Mouse (Mus musculus): ENCODE data around the gene Spef1. TPM values are rescaled to one million over a fixed set of nuclear protein-coding genes. Genes with fewer than 3 reads are reported as not detected.

Gene Spef1
- total and polyA plus RNA-seq, 3 experiments, result 0.34 to 1.2 (median 1.0) TPM

DNA sequence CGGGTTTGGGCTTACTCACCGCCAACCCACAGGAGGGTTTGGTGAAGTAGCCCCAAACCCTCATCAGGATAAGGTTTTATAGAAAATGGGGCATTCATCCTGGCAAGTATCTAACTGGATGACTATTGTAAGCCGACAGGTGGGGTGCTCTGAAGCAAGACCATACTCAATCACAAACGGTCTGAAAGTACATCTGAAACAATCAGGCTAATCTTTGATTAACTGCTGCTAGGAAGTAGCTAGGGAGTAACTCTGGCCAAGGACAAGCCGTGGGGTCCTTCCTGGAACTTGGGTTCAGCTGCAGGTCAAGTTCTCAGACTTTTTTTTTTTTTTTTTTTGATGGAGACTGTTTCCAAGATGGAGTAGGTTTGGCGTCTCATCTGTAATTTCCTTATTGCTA, 19.1 kb downstream of the Spef1 start:
- Histone ChIP-seq H3K4me1 (ENCODE audit: control insufficient read depth in 1 of 2, insufficient read depth in 2 of 2) (peaks cover 0 to 7% of the 10 kb centered on the region in 2 experiments; a peak in 1 of 4 replicates), H3K9ac (ENCODE audit: insufficient read depth, low read depth) (no peak overlapping the region), H3K36me3 (replicated peaks in 1 of 2; ENCODE audit: control insufficient read depth in 1 of 2, insufficient read depth in 1 of 2, low read length in 1 of 2) (peaks cover 0 to 4% of the 10 kb centered on the region in 2 experiments), H3K4me3 (replicated peaks in 1 of 3; ENCODE audit: low read depth in 2 of 3, low read length in 2 of 3, poor library complexity in 1 of 3) (no peak overlapping the region), H3K79me2 (replicated peaks; ENCODE audit: control insufficient read depth, extremely low read depth, insufficient read depth, poor library complexity, severe bottlenecking) (no peaks in the 10 kb centered on the region), H3K4me2 (ENCODE audit: insufficient read depth, low read depth, poor library complexity, severe bottlenecking) (no peak overlapping the region), H3K9me3 (replicated peaks; ENCODE audit: low read length) (peaks cover 14% of the 10 kb centered on the region), H3K27me3 (replicated peaks) (no peaks in the 10 kb centered on the region), H3K27ac (ENCODE audit: insufficient read depth, low read depth) (no peak overlapping the region)
- no peak for DNase-seq (ENCODE audit: extremely low read depth)
- dilution Hi-C loops (cut with MboI; ENCODE audit: extremely low pct_ligation_motif_present, extremely low pct_unique_long_range_greater_than_20kb, low sequenced_read_pairs), result no loop called here
- in situ Hi-C loops (cut with MboI; ENCODE audit: low pct_ligation_motif_present, low pct_unique_long_range_greater_than_20kb, low sequenced_read_pairs), result no loop called here
- TF ChIP-seq ZC3H11A (IDR thresholded peaks at IDR 0.05; ENCODE audit: low read depth, low read length) (no peak), TBP (conservative IDR thresholded peaks at IDR 0.05; ENCODE audit: low read depth, low read length) (no peak), KAT2A (IDR thresholded peaks at IDR 0.05; ENCODE audit: insufficient replicate concordance, low read length) (no peak), UBTF (IDR thresholded peaks at IDR 0.05; ENCODE audit: low read depth, low read length) (no peak), CHD2 (IDR thresholded peaks at IDR 0.05; ENCODE audit: low read length) (no peak), MYC (IDR thresholded peaks at IDR 0.05; ENCODE audit: low read depth, low read length) (no peak), JUND (conservative IDR thresholded peaks at IDR 0.05; ENCODE audit: low read depth, low read length) (no peak), USF1 (IDR thresholded peaks at IDR 0.05; ENCODE audit: low read depth, low read length) (no peak)

DNA sequence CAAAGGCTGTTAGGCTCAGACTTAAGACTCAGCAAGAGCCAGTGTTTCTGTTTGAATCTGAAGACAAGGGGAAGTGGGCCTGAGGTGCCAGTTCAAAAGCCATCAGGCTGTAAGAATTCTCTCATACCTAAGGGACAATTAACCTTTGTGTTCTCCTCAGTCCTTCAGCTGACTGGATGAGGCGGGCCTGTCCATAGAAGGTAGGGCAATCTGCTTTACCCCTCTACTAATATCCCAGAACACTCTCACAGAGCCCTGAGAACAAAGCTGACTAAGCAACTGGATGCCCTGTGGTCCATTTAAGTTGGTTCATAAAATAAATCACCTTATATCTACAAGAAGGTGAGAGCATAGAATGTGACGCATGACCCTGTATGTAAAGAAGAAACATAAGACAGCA, 20.9 kb downstream of the Spef1 start:
- H3K27ac ChIP-seq (ENCODE audit: insufficient read depth, low read depth), result no peak overlapping the region
- H3K4me2 ChIP-seq (ENCODE audit: insufficient read depth, low read depth, poor library complexity, severe bottlenecking), result no peak overlapping the region
- H3K4me3 ChIP-seq (replicated peaks in 1 of 3; ENCODE audit: low read depth in 2 of 3, low read length in 2 of 3, poor library complexity in 1 of 3), result no peak overlapping the region
- peaks cover 16% of the 10 kb centered on the region for H3K9me3 ChIP-seq (replicated peaks; ENCODE audit: low read length)
- peaks cover 0 to 2% of the 10 kb centered on the region in 2 experiments for H3K36me3 ChIP-seq (replicated peaks in 1 of 2; ENCODE audit: control insufficient read depth in 1 of 2, insufficient read depth in 1 of 2, low read length in 1 of 2)
- no peaks in the 10 kb centered on the region for H3K27me3 ChIP-seq (replicated peaks)
- peaks cover 0 to 7% of the 10 kb centered on the region in 2 experiments; a peak in 1 of 4 replicates for H3K4me1 ChIP-seq (ENCODE audit: control insufficient read depth in 1 of 2, insufficient read depth in 2 of 2)
- no peaks in the 10 kb centered on the region for H3K79me2 ChIP-seq (replicated peaks; ENCODE audit: control insufficient read depth, extremely low read depth, insufficient read depth, poor library complexity, severe bottlenecking)
- no peak for DNase-seq (ENCODE audit: extremely low read depth)
- TF ChIP-seq ZMIZ1 (IDR thresholded peaks at IDR 0.05; ENCODE audit: low read depth, low read length) (no peak), MEF2A (IDR thresholded peaks at IDR 0.05; ENCODE audit: borderline replicate concordance, low read depth, low read length) (no peak), TCF12 (IDR thresholded peaks at IDR 0.05; ENCODE audit: low read depth, low read length) (no peak), RCOR1 (conservative IDR thresholded peaks at IDR 0.05; ENCODE audit: low read depth, low read length) (no peak), BHLHE40 (IDR thresholded peaks at IDR 0.05; ENCODE audit: low read depth, low read length) (no peak), JUN (IDR thresholded peaks at IDR 0.05; ENCODE audit: insufficient read depth, low read depth, low read length) (no peak), MYC (IDR thresholded peaks at IDR 0.05; ENCODE audit: low read depth, low read length) (no peak), NRF1 (IDR thresholded peaks at IDR 0.05; ENCODE audit: low read depth, low read length) (no peak), ZKSCAN1 (IDR thresholded peaks at IDR 0.05; ENCODE audit: borderline replicate concordance, low read depth, low read length) (no peak), ELF1 (IDR thresholded peaks at IDR 0.05; ENCODE audit: low read depth, low read length) (no peak), ZC3H11A (IDR thresholded peaks at IDR 0.05; ENCODE audit: low read depth, low read length) (no peak), MAX (IDR thresholded peaks at IDR 0.05; ENCODE audit: low read length) (no peak), KAT2A (IDR thresholded peaks at IDR 0.05; ENCODE audit: insufficient replicate concordance, low read length) (no peak), EP300 (IDR thresholded peaks at IDR 0.05; ENCODE audit: low read length) (no peak), USF2 (conservative IDR thresholded peaks at IDR 0.05; ENCODE audit: low read depth, low read length) (no peak), CHD1 (IDR thresholded peaks at IDR 0.05; ENCODE audit: low read depth, low read length) (no peak), MAZ (IDR thresholded peaks at IDR 0.05; ENCODE audit: low read depth, low read length) (no peak), TBP (conservative IDR thresholded peaks at IDR 0.05; ENCODE audit: low read depth, low read length) (no peak), E2F4 (IDR thresholded peaks at IDR 0.05; ENCODE audit: insufficient replicate concordance, low read depth, low read length) (no peak), UBTF (IDR thresholded peaks at IDR 0.05; ENCODE audit: low read depth, low read length) (no peak)
- dilution Hi-C loops (cut with MboI; ENCODE audit: extremely low pct_ligation_motif_present, extremely low pct_unique_long_range_greater_than_20kb, low sequenced_read_pairs), result no loop called here
- in situ Hi-C loops (cut with MboI; ENCODE audit: low pct_ligation_motif_present, low pct_unique_long_range_greater_than_20kb, low sequenced_read_pairs), result no loop called here
- no peak overlapping the region for H3K9ac ChIP-seq (ENCODE audit: insufficient read depth, low read depth)
